Mouse (Mus musculus) WW6 (cell line): ENCODE data around the gene Ctnnd1.

Experiments
- DNase-seq: peaks from one replicate; pipeline ENCODE4 v3.0.0-alpha.2; 2013; ENCODE audit warnings: low read depth, low spot score

The Ctnnd1 gene

DNA sequence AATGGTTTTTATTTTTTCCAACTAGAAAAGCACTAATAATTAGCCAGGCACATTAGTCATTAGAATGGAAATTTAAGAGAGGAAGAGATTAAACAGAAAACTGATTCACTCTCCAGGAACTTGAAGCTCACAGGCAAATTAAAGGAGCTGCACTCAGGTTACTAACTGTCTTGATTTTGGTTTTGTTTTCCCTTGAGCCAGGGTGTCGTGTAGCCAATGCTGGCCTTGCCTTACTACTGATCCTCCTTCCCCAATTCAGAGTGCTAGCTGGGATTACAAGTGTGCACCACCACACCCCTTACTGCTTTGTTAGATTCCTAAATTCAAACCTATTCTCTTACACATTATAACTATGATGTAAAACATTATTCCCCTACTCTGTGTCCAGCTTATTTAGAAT is 42.7 kb downstream of the Ctnnd1 start:
- DNase-seq = no peak

DNA sequence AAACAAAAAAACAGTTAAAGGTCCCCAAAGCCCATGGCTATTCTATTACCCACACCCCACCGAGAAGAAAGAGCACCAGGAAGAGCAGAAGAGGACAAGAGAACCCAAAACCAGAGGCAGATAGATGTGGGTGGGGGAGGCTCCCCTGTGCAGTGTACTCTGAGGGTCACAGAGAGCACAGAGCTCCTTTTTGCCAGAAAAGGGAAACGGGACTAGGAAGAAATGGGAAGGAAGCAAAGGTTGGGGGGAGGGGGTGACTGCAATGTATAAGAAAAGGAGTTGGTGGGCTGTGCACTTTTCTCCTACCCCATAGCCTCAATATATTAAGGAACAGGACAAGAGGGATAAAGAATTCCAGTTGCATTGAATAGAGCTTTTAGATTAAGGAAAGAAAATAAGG is 49.6 kb downstream of the Ctnnd1 start:
- no peak for DNase-seq

DNA sequence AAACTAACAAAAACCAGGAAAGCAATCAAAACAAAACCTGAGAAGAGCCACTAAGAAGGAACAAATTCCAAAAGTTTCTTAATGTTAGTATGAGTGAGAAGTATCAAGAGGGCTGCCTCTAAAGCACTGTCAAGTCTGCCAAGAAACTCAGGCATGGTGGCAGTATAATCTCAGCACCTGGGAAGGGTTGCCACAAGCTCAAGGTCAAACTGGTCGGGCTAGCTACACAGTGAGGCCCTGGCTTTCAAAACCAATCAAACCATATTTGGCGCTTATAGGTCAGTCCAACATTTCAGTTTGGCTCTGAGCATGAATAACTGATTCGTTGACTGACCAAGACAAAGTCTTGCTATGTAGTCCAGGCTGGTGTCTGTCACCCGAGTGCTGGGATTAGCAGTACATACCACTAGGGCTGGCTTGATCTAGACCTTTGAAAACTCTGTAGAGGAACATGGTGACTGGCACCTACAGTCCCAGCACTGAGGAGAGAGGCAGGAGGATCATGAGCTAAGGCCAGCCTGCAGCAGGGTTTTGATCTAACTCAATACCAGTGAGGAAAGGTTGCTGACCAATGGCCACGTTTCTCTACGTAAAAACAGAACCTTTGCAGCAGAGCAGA is 51.2 kb downstream of the Ctnnd1 start:
- DNase-seq = no peak

DNA sequence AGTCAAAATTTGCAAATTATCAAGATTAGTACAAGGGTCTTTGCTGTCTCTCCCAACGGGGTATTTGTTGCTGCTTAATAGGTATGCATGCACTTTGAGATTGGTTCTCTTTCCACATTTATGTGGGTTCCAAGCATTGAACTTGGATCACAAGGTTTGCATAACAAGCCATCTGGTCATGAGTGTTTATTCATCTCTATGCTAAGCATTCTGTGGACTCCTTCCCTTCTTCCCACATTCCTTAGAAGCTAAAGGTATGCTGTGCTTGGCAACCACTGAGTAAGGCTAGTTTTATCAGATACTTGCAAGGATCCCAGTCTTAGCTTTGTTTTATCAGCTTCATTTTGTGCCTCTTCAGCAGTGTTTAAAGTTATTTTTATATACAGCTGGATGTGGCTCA is 53.4 kb downstream of the Ctnnd1 start:
- no peak for DNase-seq

DNA sequence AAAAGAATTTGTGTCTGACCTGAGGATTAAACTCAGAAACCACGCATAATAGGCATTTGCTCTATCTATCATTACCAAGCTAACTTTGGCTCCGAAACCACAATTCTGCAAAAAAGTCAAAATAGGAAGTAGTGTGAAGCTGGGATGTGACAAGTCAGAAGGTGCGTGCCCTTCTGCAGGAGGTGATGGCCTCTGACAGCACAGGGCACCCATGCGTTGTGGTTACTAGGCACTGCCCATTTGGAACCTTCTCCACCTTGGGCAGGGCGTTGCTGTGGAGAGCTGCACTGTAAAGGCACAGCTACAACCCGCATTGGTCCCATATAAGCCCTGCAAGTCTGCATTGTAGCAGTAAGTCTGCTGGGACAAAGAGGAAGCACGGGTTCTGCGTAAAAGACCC is 57.8 kb downstream of the Ctnnd1 start:
- no peak for DNase-seq

DNA sequence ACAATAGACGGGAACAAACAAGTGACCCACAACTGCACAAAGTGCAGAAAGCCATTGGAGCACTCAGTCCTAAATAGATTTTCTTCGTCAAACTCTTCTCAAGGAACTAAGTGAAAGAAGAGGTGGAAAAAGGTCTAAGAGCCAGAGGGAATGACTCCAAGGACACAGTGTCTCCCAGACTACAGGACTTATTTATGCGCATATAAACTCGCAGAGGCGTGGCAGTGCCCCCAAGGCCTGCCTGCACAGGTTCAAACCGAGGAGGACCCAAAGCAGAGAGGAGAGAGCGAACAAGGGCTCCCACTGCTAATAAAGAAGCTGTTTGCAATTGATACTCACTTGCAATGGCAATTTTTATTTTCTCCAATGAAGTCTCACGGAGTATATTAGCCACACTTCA is 64.9 kb downstream of the Ctnnd1 start:
- no peak for DNase-seq

DNA sequence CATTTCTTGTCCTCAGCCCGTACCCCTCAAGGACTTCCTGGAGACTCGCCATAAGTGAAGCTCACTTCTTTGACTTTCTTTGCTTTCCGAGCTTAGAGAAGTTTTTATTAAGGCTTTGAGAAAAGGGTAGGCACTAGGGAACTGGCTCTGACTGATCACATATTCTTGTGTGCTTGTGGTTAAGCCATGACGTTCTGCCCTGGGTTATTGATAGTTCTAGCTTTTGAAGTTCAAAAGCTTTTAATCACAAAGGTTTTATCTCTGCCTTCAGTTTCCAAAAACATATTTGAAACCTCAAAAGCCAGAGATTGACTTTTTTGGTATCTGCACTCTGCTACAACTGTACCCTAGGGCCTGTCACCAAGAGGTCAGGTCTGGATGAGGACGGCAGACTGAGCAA is 68.3 kb downstream of the Ctnnd1 start:
- DNase-seq = no peak

DNA sequence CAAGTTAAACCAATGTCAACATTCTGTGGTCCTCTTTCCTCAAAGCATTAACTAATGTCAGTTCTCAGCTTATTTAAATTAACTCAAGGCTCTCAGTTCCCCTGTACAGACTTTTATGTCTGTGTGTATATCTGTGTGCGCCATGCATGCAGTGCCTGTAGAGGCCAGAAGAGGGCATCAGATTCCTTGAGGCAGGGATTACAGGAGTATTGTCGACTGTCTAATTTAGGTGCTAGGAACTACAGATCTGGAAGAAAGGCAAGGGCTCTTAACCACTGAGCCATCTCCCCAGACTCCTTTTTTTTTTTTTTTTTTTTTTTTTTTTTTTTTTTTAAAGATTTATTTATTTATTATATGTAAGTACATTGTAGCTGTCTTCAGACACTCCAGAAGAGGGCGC is 69.4 kb downstream of the Ctnnd1 start:
- DNase-seq = no peak

DNA sequence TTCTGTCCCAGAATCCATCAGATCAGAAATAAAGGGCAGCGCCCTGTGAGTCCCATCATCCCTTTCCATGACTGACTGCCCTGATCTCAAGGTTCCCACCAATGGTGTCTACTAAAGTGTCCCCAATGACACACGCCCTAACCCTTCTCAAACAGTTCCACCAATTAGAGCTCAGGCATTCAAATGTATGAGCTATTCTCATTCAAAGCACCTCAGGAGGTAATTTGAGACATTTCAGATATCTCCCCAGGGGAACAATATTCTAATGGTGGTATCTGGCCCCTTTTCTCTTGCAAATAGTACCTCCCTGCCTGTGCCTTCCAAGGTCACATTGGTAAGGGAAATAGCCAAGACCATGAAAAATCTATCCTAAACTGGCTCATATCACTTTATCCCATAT is 71.3 kb downstream of the Ctnnd1 start:
- DNase-seq = no peak

DNA sequence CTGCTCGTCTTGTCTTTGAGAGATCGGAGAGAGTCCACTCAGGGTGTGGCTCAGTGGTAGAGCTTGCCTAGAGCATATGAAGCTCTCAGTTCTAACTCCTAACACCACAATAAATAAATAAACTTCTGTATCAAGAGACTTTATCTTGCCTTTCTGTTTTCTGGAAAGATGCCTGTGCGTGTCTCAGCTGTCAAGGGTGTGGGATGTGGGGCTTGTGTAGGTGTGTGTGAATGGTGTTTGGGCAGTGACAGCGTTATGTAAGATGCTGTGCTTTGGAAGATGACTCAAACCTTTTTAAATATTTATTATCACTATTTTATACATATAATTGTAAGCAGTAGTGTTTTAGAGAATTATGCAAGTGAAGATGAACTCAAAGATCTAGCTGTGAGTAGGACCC is 76.4 kb downstream of the Ctnnd1 start:
- no peak for DNase-seq

DNA sequence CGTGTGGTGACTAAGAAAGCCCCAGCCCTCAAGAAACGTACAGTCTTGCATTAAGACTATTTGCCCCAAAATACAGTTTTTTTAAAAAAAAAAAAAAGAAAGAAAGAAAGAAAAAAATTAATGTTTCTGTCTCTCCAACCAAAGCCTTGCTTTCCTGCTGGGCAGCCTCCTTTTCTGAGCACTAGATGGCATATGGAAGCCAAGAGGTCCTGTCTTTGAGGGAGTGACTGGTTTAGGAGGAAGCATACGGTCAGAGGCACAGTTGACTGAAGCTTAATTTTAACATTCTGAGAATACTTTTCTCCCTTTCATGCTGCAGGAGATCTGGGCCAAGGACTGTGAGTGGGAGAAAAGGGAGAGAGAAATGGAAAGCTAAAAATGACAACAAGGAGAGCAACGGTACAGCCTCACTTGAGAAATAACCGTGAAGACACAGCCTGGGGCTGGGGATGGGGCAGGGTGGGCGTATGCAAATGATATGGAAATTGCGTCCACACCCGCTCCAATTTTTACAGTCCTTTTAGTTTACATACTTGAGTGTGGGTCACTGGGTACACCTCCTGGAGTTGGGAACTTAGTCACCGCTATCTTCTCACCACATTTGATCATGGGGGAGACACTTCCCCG is 93.6 kb downstream of the Ctnnd1 start:
- no peak for DNase-seq

DNA sequence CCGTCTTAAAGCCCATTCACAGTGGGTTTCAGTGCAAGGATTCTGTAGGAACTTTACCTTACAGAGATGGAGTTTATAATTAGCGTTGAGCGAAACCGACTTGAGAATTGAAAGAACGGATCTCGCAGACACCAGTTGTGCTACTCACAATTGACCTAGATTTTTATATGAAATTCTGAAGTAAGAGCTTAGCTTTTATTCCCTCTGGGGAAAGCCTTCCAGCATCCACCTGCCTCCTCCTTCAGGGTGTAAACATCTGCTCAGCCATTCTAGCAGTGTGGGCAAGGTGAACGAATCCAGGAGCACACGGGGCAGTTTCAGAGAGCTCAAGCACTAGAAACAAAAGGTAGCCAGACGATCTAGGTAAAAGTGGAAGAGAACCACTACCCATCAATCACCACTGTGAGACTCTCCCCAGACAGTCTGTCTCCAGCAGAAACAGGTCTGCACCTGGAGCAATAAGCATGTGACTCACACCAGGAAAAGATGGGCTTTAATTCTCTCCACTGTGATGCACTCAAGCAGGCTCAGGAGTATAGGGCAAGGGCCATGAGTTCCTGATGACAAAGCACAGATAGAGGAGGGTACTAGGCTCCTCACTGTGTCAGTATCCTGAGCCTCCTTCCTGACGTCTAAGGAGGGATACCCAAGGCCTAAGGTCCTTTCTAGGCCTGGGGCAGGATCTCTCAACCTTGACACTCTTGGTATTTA is 99.0 kb downstream of the Ctnnd1 start:
- no peak for DNase-seq
